Mouse (Mus musculus): ENCODE data around the gene Gm10639.
A peak's percentile ranks its signal among the peaks of the same experiment; 100 is the strongest.
"Not testable (repeated sequence)": the region's sequence is repeated elsewhere in the genome, so short reads cannot be mapped to it uniquely, and the experiment has no call there.

Gm10639 gene

DNA sequence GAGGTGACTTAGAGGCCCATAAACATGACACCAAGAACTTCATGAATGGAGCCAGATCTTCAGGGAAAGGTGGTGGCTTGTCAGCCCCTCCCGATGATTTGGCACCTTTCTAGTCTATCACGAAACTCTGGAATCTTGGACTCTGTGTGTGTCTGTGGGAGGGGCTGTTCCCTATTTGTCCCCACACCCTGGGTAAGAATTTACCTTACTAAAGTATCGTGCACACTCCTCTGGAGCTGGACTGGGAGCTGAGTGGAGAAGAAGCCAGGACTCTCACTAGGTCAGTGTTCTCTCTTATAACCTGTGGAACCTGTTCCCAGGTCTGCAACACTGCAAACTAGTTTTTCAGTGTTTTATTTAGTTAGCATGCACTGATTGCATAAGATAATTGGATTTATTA, at the start of gene Gm10639:
TSS of gene Gm10639 (plus strand) at position 201 of the 400 bp plus-strand sequence.
- DNase-seq, result not testable (repeated sequence)

DNA sequence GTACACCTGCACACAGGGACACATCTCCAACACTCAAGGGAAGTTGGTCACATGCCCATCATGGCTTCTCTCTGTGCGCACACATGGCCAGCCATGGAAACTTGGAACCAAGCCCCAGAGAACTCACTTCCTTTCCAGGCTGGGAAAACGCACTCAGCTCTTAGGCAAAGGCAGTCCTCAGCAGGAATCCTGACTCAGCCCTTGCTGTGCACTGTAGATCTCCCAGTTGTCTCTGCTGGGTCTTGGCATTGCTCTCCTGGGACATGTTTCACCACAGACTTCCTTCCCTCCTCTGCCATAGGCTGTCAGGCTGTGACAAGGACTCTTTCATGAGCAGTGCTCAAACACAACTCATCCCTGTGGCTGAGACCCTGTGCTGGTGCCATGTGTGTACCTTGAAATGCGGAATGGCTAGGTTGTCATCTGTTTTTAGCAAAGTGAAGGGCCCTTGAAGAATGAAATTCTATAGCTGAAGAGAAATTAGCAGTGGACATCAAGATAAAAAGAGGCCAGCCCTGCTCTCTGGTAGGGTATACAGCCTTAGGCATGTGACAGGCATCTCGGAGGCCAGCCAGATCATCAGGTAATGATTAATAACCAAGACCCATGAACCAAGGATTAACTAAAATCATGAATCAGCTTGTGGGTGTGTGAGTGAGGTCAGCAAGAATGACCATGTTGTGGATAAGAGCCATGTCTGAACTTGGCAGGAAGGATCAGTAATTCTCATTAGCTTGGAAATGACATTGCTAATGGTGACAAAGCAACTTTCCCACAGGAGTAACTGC, 33.8 kb upstream of the Gm10639 start:
- DNase-seq, result not testable (repeated sequence)

DNA sequence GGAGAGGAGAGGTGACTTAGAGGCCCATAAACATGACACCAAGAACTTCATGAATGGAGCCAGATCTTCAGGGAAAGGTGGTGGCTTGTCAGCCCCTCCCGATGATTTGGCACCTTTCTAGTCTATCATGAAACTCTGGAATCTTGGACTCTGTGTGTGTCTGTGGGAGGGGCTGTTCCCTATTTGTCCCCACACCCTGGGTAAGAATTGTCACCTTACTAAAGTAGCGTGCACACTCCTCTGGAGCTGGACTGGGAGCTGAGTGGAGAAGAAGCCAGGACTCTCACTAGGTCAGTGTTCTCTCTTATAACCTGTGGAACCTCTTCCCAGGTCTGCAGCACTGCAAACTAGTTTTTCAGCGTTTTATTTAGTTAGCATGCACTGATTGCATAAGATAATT, 32.8 kb upstream of the Gm10639 start, which contains the start of gene Gm3776:
TSS of gene Gm3776 (plus strand) at position 216 of the 400 bp plus-strand sequence.
- not testable (repeated sequence) for DNase-seq

DNA sequence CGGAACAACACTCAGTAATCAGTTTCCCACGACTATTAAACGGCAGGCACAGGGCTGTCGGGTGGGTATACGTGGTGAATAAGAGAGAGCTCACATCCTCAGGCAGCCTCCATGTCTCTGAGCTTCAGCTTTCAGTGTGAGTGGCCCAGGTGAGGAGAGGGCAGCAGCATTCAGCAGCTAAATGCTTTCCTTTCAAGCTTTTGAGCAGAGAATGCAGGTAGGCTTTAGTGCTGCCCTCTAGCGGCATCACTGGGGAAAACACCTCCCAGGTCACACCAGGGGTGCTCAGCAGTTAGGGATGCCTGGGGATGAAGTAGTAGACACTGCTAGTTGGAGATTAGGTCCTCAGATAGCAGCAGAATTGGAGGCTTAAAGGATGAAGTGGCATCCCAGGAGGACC, 30.0 kb upstream of the Gm10639 start:
- peak; percentile 40 to 50 for DNase-seq

DNA sequence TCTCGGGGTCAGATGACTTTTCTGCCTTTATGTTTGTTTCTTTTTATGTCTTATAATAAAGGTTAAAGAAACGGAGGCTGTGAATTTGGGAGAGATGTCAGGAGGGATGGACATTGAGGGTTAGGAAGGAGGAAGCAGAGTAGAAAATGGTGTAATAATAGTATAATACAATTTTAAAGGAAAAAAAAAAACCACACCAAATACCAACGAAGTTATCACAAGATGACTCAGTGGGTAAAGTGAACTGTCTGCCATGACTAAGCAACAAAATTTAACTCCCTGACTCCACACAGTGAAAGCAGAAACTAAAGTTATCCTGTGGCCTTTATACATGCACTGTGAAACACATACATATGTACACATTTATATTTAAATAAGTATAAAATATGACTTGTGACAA, 18.8 kb upstream of the Gm10639 start:
- DNase-seq, result not testable (repeated sequence)

DNA sequence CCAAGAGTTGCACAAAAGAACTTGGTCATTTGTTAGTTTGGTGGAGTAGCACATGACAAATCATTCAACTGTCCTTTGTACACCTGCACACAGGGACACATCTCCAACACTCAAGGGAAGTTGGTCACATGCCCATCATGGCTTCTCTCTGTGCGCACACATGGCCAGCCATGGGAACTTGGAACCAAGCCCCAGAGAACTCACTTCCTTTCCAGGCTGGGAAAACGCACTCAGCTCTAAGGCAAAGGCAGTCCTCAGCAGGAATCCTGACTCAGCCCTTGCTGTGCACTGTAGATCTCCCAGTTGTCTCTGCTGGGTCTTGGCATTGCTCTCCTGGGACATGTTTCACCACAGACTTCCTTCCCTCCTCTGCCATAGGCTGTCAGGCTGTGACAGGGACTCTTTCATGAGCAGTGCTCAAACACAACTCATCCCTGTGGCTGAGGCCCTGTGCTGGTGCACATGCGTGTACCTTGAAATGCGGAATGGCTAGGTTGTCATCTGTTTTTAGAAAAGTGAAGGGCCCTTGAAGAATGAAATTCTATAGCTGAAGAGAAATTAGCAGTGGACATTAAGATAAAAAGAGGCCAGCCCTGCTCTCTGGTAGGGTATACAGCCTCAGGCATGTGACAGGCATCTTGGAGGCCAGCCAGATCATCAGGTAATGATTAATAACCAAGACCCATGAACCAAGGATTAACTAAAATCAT, 7.6 kb upstream of the Gm10639 start:
- not testable (repeated sequence) for DNase-seq

DNA sequence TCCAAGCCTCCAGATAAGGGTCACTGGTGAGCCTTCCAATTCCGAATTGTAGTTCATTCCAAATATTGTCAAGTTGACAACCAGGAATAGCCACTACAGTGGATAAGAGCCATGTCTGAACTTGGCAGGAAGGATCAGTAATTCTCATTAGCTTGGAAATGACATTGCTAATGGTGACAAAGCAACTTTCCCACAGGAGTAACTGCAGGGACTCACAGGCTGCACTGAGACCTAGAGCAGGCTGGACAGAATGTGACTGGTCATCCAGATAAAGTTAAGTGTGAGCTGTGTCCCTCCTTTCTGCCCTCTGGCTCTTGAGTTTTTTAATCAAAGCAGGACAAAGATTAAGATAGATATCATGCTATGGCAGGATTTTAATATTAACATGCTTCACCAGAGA, 660 bp upstream of the Gm10639 start:
- DNase-seq, result not testable (repeated sequence)

DNA sequence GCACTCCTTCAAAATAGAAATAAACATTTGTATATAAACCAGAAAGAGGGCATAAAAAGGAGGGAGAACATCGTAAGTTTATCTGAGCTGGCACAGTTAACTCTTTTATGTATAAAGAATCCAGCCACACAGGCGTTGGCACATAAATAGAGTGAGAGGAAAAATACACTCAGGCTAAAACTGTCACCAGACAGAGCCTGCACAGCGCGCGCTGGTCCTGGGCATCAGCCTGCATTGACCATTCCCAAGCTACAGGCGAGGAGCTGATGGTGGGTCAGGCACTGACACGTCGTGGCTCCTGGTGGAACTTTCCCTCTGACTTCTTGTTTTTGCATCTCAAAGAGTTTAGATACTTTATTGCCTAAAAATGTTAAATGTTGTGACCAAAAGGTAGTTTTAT, 2.7 kb downstream of the Gm10639 start:
- DNase-seq, result not testable (repeated sequence)

DNA sequence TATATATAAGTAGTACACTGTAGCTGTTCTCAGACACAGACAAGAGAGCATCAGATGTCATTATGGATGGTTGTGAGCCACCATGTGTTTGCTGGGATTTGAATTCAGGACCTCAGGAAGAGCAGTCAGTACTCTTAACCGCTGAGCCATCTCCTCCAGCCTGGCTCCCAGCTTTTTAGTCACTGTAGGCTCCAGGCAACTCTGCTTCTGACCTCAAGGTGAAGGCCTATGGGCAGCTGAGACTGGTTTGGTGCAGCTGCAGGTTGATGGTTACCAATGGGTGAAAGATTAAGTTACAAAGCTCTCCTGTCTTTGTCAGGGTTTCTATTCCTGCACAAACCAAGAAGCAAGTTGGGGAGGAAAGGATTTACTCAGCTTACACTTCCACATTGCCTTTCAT, 4.0 kb downstream of the Gm10639 start:
- DNase-seq, result not testable (repeated sequence)

DNA sequence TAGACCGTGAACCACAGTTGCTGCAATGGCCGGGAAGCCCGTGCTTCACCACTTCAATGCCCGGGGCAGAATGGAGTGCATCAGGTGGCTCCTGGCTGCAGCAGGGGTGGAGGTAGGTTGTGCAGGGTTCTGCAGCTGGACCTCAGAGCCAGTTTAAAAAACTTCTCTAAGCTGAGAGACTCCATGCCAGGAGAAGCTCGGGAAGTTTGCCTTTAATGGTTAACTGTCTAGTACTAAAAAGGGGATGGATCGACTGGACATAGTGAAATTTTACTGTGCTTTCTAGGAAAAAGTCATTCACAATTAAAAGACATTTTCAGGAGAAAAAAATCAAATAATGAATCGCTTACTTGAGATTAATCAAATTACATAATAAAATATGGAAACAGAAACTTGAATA, 5.1 kb downstream of the Gm10639 start:
- not testable (repeated sequence) for DNase-seq

DNA sequence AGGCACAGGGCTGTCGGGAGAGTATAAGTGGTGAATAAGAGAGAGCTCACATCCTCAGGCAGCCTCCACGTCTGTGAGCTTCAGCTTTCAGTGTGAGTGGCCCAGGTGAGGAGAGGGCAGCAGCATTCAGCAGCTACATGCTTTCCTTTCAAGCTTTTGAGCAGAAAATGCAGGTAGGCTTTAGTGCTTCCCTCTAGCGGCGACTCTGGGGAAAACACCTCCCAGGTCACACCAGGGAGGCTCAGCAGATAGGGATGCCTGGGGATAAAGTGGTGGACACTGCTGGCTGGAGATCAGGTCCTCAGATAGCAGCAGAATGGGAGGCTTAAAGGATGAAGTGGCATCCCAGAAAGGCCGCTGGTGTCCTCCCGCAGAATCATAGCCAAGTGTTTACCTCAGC, 6.4 kb downstream of the Gm10639 start:
- peak; percentile 33 to 40 for DNase-seq

DNA sequence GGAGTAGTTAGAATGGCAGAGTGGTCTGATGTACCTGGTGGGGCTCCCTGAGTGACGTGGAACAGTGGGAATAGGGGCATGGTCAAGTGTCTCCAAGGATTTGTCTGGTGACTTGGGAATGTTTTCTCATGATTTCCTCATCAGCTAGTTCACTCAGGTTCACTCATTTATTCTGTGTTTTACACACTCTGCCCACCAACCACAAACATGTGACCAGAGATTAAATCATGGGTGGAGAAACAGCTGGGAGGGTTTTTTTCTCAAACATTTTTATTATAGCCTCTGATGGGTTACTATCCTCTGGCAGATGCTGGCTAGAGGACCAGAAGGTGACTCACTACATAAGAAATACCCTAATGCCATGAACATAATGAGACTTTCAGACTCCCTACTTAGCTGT, 8.5 kb downstream of the Gm10639 start:
- DNase-seq, result no peak

DNA sequence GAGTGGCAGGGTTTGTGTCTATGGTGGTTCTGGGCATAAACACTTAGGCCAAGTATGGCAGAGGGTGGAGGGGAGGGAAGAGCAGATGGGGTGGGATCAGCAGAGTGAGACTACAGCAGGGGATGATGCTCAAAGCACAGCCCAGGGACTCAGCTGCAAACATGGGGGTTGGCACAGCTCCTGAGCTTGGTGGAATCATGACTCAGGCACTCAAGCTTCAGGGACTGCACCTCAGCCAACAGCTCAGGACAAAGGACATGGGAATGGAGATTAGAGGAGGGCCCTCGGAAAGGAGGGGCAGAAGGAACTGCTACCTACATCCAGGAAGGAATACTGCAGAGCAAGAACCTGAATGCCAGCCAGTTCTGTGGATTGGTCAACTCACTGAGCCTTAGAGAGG, 9.4 kb downstream of the Gm10639 start:
- DNase-seq, result not testable (repeated sequence)

DNA sequence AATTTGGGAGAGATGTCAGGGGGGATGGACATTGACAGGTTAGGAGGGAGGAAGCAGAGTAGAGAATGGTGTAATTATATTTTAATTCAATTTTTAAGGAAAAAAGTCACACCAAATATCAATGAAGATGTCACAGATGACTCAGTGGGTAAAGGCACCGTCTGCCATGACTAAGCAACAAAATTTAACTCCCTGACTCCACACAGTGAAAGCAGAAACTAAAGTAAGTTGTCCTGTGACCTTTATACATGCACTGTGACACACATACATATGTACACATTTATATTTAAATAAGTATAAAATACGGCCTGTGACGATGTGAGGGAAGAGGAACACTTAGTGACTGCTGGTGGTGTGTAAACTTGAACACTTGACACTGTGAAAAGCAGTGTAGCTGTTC, 18.4 kb downstream of the Gm10639 start:
- DNase-seq, result not testable (repeated sequence)

DNA sequence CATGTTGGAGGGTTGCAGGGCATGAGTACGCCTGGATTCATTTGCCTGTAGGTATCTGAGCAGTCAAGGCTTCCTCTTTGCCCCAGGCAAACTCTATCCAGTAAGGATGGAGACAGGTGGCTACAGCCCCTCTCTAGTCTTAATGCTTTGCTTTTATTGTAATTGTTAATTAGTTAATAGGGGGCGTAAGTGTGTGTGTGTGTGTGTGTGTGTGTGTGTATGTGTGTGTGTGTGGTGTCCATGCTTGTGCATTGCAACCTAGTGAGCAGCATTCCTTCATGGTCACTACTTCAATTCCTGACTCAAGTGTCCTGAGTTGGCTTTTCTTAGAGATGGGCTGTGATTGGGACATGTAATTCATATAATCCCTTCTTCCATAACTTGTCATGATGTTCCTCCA, 25.0 kb downstream of the Gm10639 start, which contains the start of gene Omt2a:
TSS of gene Omt2a (minus strand) at position 101 of the 400 bp plus-strand sequence.
- DNase-seq, result no peak

DNA sequence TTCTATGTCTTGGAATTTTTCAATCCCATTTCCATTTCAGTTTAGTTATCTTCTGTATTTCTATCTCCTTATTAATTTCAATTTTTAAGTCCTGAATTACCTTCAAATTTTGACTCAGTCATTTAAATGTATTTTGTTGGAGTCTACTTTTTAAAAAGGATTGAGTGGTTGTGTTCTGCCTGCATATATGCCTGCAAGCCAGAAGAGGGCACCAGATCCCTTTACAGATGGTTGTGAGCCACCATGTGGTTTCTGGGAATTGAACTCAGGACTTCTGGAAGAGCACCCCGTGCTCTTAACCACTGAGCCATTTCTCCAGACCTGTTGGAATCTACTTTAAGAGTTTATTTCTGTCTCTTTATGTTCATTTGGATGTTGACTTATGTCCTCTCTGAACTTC, 29.8 kb downstream of the Gm10639 start:
- no peak for DNase-seq

DNA sequence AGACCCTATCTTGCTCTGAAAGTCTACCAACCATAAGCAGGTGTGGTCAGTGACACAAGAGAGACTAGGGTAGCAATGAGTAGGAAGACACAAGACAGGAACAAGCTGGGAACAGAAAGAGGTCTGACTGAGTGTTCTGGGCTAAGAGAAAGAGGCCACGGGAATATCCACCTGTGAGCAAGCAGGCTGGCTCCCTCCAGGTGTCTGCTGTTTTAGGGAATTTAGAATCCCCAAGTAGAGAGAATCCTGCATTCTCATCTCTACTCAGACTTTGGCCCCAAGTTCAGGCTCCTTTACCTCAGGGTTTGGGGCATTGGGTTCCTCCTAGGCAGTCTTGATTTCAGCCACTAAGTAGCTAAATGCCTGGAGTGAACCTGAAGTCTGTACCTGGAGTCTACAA, 37.6 kb downstream of the Gm10639 start, which contains the start of gene Omt2b:
TSS of gene Omt2b (plus strand) at position 301 of the 400 bp plus-strand sequence.
- not testable (repeated sequence) for DNase-seq

DNA sequence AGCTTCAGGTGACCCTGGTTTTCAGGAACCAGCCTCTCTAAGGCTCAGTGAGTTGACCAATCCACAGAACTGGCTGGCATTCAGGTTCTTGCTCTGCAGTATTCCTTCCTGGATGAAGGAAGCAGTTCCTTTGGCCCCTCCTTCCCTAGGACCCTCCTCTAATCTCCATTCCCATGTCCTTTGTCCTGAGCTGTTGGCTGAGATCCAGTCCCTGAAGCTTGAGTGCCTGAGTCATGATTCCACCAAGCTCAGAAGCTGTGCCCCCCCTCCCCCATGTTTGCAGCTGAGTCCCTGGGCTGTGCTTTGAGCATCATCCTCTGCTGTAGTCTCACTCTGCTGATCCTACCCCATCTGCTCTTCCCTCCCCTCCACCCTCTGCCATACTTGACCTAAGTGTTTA, 47.3 kb downstream of the Gm10639 start:
- not testable (repeated sequence) for DNase-seq

DNA sequence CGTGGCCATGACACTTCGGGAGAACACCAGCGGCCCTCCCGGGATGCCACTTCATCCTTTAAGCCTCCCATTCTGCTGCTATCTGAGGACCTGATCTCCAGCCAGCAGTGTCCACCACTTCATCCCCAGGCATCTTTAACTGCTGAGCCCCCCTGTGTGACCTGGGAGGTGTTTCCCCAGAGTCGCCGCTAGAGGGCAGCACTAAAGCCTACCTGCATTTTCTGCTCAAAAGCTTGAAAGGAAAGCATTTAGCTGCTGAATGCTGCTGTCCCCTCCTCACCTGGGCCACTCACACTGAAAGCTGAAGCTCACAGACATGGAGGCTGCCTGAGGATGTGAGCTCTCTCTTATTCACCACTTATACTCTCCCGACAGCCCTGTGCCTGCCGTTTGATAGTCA, 50.6 kb downstream of the Gm10639 start:
- peak; percentile 13 to 47 for DNase-seq

DNA sequence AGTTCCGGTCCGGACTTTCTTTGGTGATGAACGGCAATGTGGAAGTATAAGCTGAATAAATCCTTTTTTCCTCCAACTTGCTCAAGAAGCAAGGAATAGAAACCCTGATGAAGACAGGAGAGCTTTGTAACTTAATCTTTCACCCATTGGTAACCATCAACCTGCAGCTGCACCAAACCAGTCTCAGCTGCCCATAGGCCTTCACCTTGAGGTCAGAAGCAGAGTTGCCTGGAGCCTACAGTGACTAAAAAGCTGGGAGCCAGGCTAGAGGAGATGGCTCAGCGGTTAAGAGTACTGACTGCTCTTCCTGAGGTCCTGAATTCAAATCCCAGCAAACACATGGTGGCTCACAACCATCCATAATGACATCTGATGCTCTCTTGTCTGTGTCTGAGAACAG, 52.8 kb downstream of the Gm10639 start:
- DNase-seq, result not testable (repeated sequence)

DNA sequence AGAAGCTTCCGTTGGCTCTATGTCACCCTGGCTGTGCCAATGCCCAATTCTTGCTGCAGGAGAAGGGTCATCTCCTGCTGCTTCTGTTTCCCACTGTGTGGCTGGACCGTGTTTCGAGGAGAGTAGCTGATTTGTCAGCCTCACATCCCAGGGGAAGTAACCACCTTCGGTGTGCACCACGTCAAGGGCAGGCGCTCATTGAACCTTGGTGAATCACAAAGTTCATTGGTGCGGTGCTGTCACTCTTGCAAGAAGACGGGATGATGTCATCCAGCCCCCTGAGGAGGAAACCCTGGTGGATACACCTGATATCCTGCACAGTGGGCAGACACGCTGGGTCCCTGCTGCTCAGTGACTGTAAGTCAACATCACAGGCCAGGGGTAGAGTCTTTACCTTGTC, 53.3 kb downstream of the Gm10639 start:
- DNase-seq, result not testable (repeated sequence)

DNA sequence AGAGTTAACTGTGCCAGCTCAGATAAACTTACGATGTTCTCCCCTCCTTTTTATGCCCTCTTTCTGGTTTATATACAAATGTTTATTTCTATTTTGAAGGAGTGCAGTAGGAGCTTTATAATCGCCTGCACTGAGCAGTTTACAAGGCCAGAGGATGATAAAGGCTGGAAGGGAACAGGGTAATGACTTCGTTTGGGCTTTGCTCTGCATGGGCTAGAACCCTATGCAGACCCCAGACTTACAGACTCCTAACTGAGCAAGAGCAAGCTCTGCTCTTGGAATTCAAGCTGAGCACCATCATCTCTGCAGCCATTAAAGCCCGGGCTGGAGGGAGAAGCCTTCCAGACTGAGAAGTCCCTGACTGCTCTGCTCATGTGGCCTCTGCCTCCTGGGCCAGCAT, 55.5 kb downstream of the Gm10639 start:
- not testable (repeated sequence) for DNase-seq

DNA sequence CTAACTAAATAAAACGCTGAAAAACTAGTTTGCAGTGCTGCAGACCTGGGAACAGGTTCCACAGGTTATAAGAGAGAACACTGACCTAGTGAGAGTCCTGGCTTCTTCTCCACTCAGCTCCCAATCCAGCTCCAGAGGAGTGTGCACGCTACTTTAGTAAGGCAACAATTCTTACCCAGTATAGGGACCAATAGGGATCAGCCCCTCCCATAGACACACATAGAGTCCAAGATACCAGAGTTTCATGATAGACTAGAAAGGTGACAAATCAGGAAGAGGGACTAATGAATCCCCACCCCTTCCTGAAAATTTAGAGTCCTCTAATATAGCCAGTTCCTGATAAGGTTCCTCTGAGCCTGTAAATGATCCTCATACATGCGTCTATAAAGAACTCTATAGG, 57.3 kb downstream of the Gm10639 start:
- no peak for DNase-seq

All from cerebellum, adult 18-20 months (tissue).